Mouse (Mus musculus) CD8-positive naive resting alpha-beta T cell, adult 2 months (primary cell): ENCODE data around the gene Ntng1.

Source experiments
- DNase-seq, 2 experiments: peaks; one replicate each; pipeline ENCODE4 v3.0.0; 2022; ENCODE audit warnings: low read depth in 2 of 2, low spot score in 2 of 2

The Ntng1 gene

GRCm38 (mm10) chr3:109931021-109931420, 212.8 kb downstream of the Ntng1 start:
- no peak for DNase-seq

GRCm38 (mm10) chr3:109923788-109924187, 220.0 kb downstream of the Ntng1 start:
- DNase-seq, result no peak

GRCm38 (mm10) chr3:109918996-109919395, 224.8 kb downstream of the Ntng1 start:
- no peak for DNase-seq

GRCm38 (mm10) chr3:109917926-109918694, 225.7 kb downstream of the Ntng1 start:
- no peak for DNase-seq

- DNase-seq, result no peak
Measured at GRCm38 (mm10) chr3:109917077-109917476, 226.7 kb downstream of the Ntng1 start.

GRCm38 (mm10) chr3:109914226-109914625, 229.6 kb downstream of the Ntng1 start:
- DNase-seq, result no peak

GRCm38 (mm10) chr3:109890600-109890999, 253.2 kb downstream of the Ntng1 start:
- no peak for DNase-seq

- DNase-seq, result no peak
Measured at GRCm38 (mm10) chr3:109885672-109886071, 258.1 kb downstream of the Ntng1 start.

GRCm38 (mm10) chr3:109879061-109879460, 264.8 kb downstream of the Ntng1 start:
- DNase-seq, result no peak

- DNase-seq, result no peak
Measured at GRCm38 (mm10) chr3:109871986-109872385, 271.8 kb downstream of the Ntng1 start.

- DNase-seq, result no peak
Measured at GRCm38 (mm10) chr3:109858276-109858675, 285.5 kb downstream of the Ntng1 start.

- no peak for DNase-seq
Measured at GRCm38 (mm10) chr3:109854449-109855155, 289.2 kb downstream of the Ntng1 start.

- no peak for DNase-seq
Measured at GRCm38 (mm10) chr3:109846660-109847059, 297.2 kb downstream of the Ntng1 start.

GRCm38 (mm10) chr3:109825806-109826205, 318.0 kb downstream of the Ntng1 start:
- DNase-seq, result no peak

- no peak for DNase-seq
Measured at GRCm38 (mm10) chr3:109822803-109823474, 320.9 kb downstream of the Ntng1 start.

- DNase-seq, result no peak
Measured at GRCm38 (mm10) chr3:109818821-109819685, 324.8 kb downstream of the Ntng1 start.

- DNase-seq, result no peak
Measured at GRCm38 (mm10) chr3:109809065-109809464, 334.7 kb downstream of the Ntng1 start.

- no peak for DNase-seq
Measured at GRCm38 (mm10) chr3:109807211-109807934, 336.4 kb downstream of the Ntng1 start.

- DNase-seq, result no peak
Measured at GRCm38 (mm10) chr3:109804145-109804544, 339.7 kb downstream of the Ntng1 start.

GRCm38 (mm10) chr3:109803616-109804015, 340.2 kb downstream of the Ntng1 start:
- no peak for DNase-seq
